Mouse (Mus musculus) heart, embryonic 11.5 days (tissue): ENCODE results near the gene Rdh16f1. TPM values are rescaled to one million over a fixed set of nuclear protein-coding genes. Genes with fewer than 3 reads are reported as not detected.
"Not testable (repeated sequence)": the region's sequence is repeated elsewhere in the genome, so short reads cannot be mapped to it uniquely, and the experiment has no call there.

Source experiments
- ATAC-seq: fragments of 200-750 bp; cut with Nextera tagmentation; replicated peaks from 2 replicates; pipeline ENCODE4 v1.8.0; 2017; ENCODE audit warnings: moderate library complexity; ENCODE audit not compliant: insufficient number of reproducible peaks, low FRiP score, low TSS enrichment
- H3K27ac ChIP-seq: fragments of 300-500 bp; sonication (generic); 2 replicates; pipeline ENCODE4 v1.5.1; 2014; ENCODE audit warnings: mild to moderate bottlenecking, low read depth, low read length
- H3K27me3 ChIP-seq: fragments of 300-500 bp; sonication (generic); 2 replicates; pipeline ENCODE4 v1.6.1; 2014; ENCODE audit warnings: mild to moderate bottlenecking, low read length, mixed read lengths; ENCODE audit not compliant: control insufficient read depth, insufficient read depth
- H3K36me3 ChIP-seq: fragments of 300-500 bp; sonication (generic); 2 replicates; pipeline ENCODE4 v1.6.1; 2014; ENCODE audit warnings: mild to moderate bottlenecking, low read length, moderate library complexity, mixed read lengths; ENCODE audit not compliant: control insufficient read depth, insufficient read depth
- H3K4me1 ChIP-seq: fragments of 300-500 bp; sonication (generic); 2 replicates; pipeline ENCODE4 v1.6.1; 2014; ENCODE audit warnings: low read length; ENCODE audit not compliant: control insufficient read depth, insufficient read depth
- H3K4me2 ChIP-seq: fragments of 300-500 bp; sonication (generic); 2 replicates; pipeline ENCODE4 v1.6.1; 2014; ENCODE audit warnings: mild to moderate bottlenecking, moderate library complexity
- H3K4me3 ChIP-seq: fragments of 300-500 bp; sonication (generic); 2 replicates; pipeline ENCODE4 v1.5.1; 2014; ENCODE audit warnings: low read depth, low read length
- H3K9ac ChIP-seq: fragments of 300-500 bp; sonication (generic); 2 replicates; pipeline ENCODE4 v1.6.1; 2014; ENCODE audit warnings: mild to moderate bottlenecking, low read depth, low read length, moderate library complexity
- H3K9me3 ChIP-seq: fragments of 300-500 bp; sonication (generic); replicated peaks from 2 replicates; pipeline ENCODE4 v1.6.1; 2016; ENCODE audit warnings: low read length; ENCODE audit not compliant: control insufficient read depth
- WGBS: fragments of 180-500 bp; shearing (Covaris S2); extraction: QIAGEN DNeasy Blood & Tissue Kit; methylation state at CpG from one replicate; pipeline ENCODE4 v1.1.7; 2014; ENCODE audit not compliant: insufficient replicate concordance; 5-methylcytosine and 5-hydroxymethylcytosine counted together
- polyA plus RNA-seq: library from polyadenylated mRNA; unstranded; fragments of >200 nt; fragmentation: Nextera tagmentation; extraction: Ambion mirVana; gene quantifications from 2 replicates; pipeline ENCODE4 v1.2.1, GENCODE M21; 2014

Gene Rdh16f1
- polyA plus RNA-seq, 1 experiment from 2014 or later, result 0.10 TPM

GRCm38 (mm10) chr10:127799295-127799694 lies 39.7 kb downstream of the Rdh16f1 start:
- H3K4me2 ChIP-seq, result no peak overlapping the region

DNA sequence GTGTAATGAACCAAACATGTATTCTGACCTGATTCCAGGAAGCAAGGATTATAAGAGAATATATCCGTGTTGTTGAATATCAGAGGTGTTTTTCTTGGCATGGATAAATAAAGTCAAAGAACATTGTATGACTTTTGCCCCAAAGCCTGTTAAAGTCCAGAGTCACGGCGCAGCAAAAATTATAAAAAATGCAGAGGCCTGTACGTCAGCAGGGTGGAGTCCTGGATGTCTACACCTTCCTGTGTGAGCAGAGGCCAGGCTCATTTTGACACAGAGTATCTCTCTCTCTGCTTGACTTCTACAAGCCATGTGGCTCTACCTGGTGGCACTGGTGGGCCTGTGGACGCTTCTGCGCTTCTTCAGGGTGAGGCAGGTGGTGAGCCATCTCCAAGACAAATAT lies 41.3 kb downstream of the Rdh16f1 start, which contains the start of gene Rdh16:
Gene Rdh16 (plus strand): TSS at position 262 of the 400 bp plus-strand sequence.
- Histone ChIP-seq H3K9me3 (no peaks in the 10 kb centered on the region), H3K4me2 (no peak within 1 kb of the TSS), H3K27ac (no peak within 1 kb of the TSS), H3K36me3 (no peaks in the 10 kb centered on the region), H3K9ac (no peak within 1 kb of the TSS), H3K4me1 (no peaks in the 10 kb centered on the region), H3K27me3 (no peaks in the 10 kb centered on the region), H3K4me3 (no peak within 1 kb of the TSS)
- WGBS, result 78% methylated on average over 6 of the region's 6 CpGs
- no peak for ATAC-seq

More at GRCm38 (mm10) chr10:127799295-127799694, 39.7 kb downstream of the Rdh16f1 start:
- Histone ChIP-seq H3K9ac (no peak overlapping the region), H3K4me1 (no peaks in the 10 kb centered on the region), H3K27ac (no peak overlapping the region), H3K27me3 (no peaks in the 10 kb centered on the region), H3K4me3 (no peak overlapping the region), H3K36me3 (no peaks in the 10 kb centered on the region), H3K9me3 (no peaks in the 10 kb centered on the region)
- no peak for ATAC-seq
- WGBS, result 63% methylated on average over 1 of the region's 1 CpGs

GRCm38 (mm10) chr10:127801612-127802011 lies 42.0 kb downstream of the Rdh16f1 start:
- 87% methylated on average over 2 of the region's 2 CpGs for WGBS
- Histone ChIP-seq H3K9me3 (no peaks in the 10 kb centered on the region), H3K9ac (no peak overlapping the region), H3K27ac (no peak overlapping the region), H3K4me1 (no peaks in the 10 kb centered on the region), H3K4me2 (no peak overlapping the region), H3K27me3 (no peaks in the 10 kb centered on the region), H3K4me3 (no peak overlapping the region), H3K36me3 (no peaks in the 10 kb centered on the region)
- no peak for ATAC-seq

DNA sequence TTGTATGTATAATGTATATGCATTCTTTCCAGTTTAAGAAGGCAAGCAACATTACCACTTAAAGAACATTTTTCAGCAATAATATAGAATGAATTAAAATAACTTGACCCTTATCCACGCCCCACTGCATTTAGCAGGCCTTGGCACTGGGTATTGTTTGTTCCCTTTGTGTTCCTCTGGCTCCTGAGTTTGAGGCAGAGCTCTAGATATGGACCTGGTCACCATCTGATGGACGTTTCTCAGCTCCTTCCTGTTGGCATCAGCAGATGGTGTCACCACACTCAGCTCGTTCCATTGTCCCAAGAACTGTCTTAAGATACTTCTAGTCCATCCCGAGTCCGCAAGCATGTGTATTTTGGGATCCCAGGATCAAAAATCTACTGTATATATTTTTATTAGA lies 42.6 kb downstream of the Rdh16f1 start:
- Histone ChIP-seq H3K9ac (no peak overlapping the region), H3K36me3 (no peaks in the 10 kb centered on the region), H3K9me3 (no peaks in the 10 kb centered on the region), H3K4me1 (no peaks in the 10 kb centered on the region), H3K27ac (no peak overlapping the region), H3K4me3 (no peak overlapping the region), H3K27me3 (no peaks in the 10 kb centered on the region), H3K4me2 (no peak overlapping the region)
- 63% methylated on average over 5 of the region's 5 CpGs for WGBS
- ATAC-seq, result no peak

GRCm38 (mm10) chr10:127804416-127804815 lies 44.8 kb downstream of the Rdh16f1 start:
- no peak overlapping the region for H3K4me3 ChIP-seq
- ATAC-seq, result no peak
- 68% methylated on average over 7 of the region's 7 CpGs for WGBS
- no peak overlapping the region for H3K4me2 ChIP-seq
- no peaks in the 10 kb centered on the region for H3K36me3 ChIP-seq
- no peaks in the 10 kb centered on the region for H3K27me3 ChIP-seq
- no peak overlapping the region for H3K27ac ChIP-seq
- H3K9me3 ChIP-seq, result no peaks in the 10 kb centered on the region
- no peak overlapping the region for H3K9ac ChIP-seq
- H3K4me1 ChIP-seq, result no peaks in the 10 kb centered on the region

- no peaks in the 10 kb centered on the region for H3K4me1 ChIP-seq
- no peak overlapping the region for H3K27ac ChIP-seq
- H3K4me2 ChIP-seq, result no peak overlapping the region
- no peaks in the 10 kb centered on the region for H3K9me3 ChIP-seq
- ATAC-seq, result no peak
- no peak overlapping the region for H3K4me3 ChIP-seq
- no peaks in the 10 kb centered on the region for H3K27me3 ChIP-seq
- no peak overlapping the region for H3K9ac ChIP-seq
- H3K36me3 ChIP-seq, result no peaks in the 10 kb centered on the region
Observed at GRCm38 (mm10) chr10:127815888-127816287, 56.3 kb downstream of the Rdh16f1 start.

GRCm38 (mm10) chr10:127817268-127817910 lies 57.8 kb downstream of the Rdh16f1 start:
- not testable (repeated sequence) for H3K9me3 ChIP-seq, H3K36me3 ChIP-seq, H3K9ac ChIP-seq, ATAC-seq, H3K27ac ChIP-seq, H3K4me1 ChIP-seq, H3K4me2 ChIP-seq, H3K4me3 ChIP-seq, H3K27me3 ChIP-seq
- 73% methylated on average over 4 of the region's 4 CpGs for WGBS

- H3K9me3 ChIP-seq, H3K4me1 ChIP-seq: not testable (repeated sequence)
Observed at GRCm38 (mm10) chr10:127821806-127822205, 62.2 kb downstream of the Rdh16f1 start.

DNA sequence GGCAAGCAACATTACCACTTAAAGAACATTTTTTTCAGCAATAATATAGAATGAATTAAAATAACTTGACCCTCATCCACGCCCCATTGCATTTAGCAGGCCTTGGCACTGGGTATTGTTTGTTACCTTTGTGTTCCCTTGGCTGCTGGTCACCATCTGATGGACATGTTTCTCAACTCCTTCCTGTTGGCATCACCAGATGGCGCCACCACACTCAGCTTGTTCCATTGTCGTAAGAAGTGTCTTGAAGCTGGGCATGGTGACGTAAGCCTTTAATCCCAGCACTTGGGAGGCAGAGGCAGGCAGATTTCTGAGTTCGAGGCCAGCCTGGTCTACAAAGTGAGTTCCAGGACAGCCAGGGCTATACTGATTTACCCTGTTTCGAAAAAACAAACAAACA lies 65.8 kb downstream of the Rdh16f1 start:
- Histone ChIP-seq H3K4me1 (no peaks in the 10 kb centered on the region), H3K36me3 (no peaks in the 10 kb centered on the region), H3K9me3 (no peaks in the 10 kb centered on the region), H3K27me3 (no peaks in the 10 kb centered on the region), H3K4me3 (no peak overlapping the region), H3K27ac (no peak overlapping the region), H3K4me2 (no peak overlapping the region), H3K9ac (no peak overlapping the region)
- 70% methylated on average over 6 of the region's 6 CpGs for WGBS
- ATAC-seq, result no peak

More at GRCm38 (mm10) chr10:127821806-127822205, 62.2 kb downstream of the Rdh16f1 start:
- H3K4me2 ChIP-seq, H3K4me3 ChIP-seq, ATAC-seq, H3K27ac ChIP-seq, H3K36me3 ChIP-seq, H3K9ac ChIP-seq, H3K27me3 ChIP-seq: not testable (repeated sequence)
- WGBS, result 82% methylated on average over 2 of the region's 2 CpGs
